Mouse (Mus musculus) adrenal gland, adult (tissue): Measurements from ENCODE around the gene Tenm1.

Experiments
- DNase-seq, 2 experiments: peaks; one replicate each; pipeline ENCODE4 v3.0.0; 2022 to 2023; ENCODE audit warnings: low spot score in 1 of 2; ENCODE audit not compliant: inconsistent age in 2 of 2

Tenm1 gene

DNA sequence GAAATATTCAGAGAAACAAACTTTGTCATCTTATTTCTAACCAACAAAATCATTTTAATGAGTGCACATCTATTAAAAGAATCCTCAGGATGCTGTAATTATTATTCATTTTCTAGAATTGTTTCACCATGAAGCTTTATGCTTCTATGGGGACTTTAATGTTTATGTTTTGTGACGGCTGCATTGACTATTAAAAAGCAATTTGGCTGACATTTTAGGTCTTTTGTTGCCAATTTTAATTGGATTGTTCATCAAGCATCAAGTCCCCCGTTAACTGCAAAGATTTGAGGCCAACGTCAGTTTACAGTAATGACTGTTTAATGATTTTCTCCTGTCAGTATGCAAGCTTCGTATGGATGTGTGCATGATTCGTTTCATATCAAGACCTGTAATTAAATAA lies 461.3 kb downstream of the Tenm1 start:
- DNase-seq: no peak

- DNase-seq: no peak
These were observed 567.2 kb downstream of the Tenm1 start for GRCm38 (mm10) chrX:42861731-42862130.

GRCm38 (mm10) chrX:42781566-42781965 lies 647.4 kb downstream of the Tenm1 start:
- no peak for DNase-seq

- no peak for DNase-seq
These were observed 710.7 kb downstream of the Tenm1 start for GRCm38 (mm10) chrX:42718078-42718785.

DNA sequence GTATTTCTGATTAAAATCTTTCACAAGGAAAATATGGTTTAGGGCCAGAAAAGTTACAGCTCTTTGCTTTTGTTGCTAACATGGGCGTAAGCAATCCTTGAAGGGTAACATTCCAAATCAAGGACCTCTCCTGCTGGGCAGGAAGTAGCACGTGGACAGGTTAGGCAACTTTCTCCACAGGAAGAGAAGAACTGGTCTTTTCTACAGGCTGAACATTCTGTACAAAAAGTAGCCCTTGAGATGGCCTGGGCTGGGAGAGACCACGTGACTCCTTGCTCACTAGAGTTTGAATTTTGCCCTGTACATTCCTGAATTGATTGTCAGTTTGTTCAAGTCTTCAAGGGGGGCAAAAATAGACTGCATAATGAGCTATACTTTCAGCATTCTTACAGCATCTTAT lies 728.6 kb downstream of the Tenm1 start:
- DNase-seq: no peak

GRCm38 (mm10) chrX:42647131-42647530 lies 781.8 kb downstream of the Tenm1 start:
- no peak for DNase-seq

- DNase-seq: no peak
These were observed 848.4 kb downstream of the Tenm1 start for GRCm38 (mm10) chrX:42580521-42580920.

GRCm38 (mm10) chrX:42558683-42559082 lies 870.2 kb downstream of the Tenm1 start:
- no peak for DNase-seq

DNA sequence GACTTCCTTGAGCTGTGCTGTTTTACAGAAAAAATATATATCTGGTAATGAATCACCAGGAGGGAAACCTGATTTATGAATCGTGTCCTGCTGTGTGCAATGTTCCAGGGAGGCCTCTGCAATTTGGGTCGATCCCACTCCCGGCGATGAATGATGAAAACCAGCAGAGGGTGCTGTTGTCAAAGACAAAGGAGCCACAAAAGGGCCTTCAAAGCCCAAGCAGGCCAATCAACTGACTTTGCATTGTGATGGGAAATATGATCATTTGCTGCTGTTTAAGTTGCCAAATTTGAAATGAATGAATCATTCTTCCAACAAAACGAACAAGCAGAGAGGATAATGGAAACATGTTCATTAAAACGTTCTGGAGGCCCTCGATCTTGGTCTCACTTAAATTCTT lies 871.6 kb downstream of the Tenm1 start:
- DNase-seq: peak; percentile 21 to 84

- no peak for DNase-seq
These were observed 880.4 kb downstream of the Tenm1 start for GRCm38 (mm10) chrX:42548513-42548912.

- no peak for DNase-seq
These were observed 883.9 kb downstream of the Tenm1 start for GRCm38 (mm10) chrX:42545076-42545475.

DNA sequence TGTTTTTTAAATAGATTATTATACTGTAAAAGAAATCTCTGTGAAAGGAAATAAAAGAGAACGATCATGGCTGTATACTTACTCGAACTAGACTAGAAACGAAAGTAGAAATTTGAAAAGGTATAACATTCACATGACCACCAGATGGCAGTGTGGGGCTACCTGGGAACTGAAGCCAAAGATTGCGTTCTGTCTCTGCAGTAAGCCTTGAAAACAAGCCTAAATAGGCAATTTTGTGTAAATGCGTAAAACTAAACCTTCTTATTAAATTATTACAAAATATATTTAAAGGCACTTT lies 888.2 kb downstream of the Tenm1 start:
- peak; percentile 45 to 89 for DNase-seq

GRCm38 (mm10) chrX:42540030-42540755 lies 888.7 kb downstream of the Tenm1 start:
- no peak for DNase-seq

DNA sequence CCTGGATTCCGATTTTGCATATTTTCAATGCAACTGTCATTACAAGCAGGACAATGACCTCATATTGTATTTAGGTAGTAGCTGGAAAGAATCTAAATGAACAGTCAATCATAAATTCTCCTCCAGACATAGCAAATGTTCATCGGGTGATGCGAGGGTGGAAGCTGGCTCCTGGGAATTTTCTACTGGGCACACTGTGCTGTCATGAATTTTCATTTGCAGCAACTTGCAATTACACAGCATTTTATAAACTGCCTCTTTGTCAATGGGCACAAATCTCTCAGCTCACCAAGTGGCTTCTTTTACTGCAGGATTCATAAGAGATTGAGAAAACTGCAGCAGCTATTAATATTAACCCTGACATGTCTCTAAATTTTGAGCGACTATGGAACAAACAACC lies 898.2 kb downstream of the Tenm1 start:
- DNase-seq: no peak

DNA sequence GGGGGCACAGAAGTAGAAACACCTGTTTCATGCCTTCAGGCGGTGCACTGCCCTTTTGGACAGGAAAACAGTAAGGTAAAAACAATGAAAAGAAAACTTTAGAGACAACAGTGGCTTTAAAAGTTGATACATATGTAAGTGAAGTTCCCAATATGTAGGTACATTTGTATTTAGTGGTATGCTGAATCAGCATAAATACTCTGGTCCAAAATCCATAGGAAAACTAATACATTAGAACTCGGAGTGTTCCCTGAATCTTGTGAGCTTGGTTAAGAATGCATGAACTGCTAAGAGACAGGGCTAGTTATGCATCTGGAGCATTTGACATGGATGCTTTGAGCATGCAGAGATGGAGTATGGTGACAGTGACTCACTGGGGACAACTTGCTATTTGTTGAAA lies 906.1 kb downstream of the Tenm1 start:
- no peak for DNase-seq

DNA sequence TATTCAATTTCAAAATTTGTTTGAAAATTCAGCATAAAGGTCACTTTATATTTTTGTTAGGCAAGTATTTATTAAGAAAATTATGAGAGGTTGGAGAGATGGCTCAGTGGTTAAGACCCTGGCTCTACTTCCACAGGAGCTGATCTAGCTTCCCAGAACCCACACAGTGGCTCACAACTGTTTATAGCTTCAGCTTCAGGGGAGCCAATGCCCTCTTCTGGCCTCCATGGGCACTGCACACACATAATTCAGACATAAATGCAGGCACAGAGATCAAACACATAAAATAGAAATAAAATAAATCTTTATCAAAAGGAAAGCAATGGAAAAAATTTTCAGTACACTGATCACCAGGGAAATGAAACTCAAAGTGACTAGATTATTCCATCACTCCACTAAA lies 916.4 kb downstream of the Tenm1 start:
- DNase-seq: peak in 1 of 2 experiments; percentile 44

DNA sequence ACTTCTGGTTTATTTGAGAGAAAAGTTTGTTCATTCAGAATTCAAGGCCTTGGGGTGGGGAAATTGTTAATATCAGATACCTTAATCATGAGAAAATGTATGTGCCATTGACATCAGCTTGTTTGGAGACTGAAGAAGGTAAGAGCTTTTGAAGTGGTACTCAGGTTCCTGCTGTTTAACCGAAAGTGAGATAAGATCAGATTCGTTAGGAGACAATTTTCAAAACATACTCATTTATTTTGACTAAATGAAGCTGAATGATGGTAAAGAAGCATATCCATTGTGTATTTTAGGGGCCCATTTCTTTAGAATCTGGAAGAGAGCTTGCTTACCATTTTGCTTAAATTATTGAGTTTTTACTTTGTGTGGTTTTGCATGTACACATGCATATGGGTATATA lies 917.8 kb downstream of the Tenm1 start:
- DNase-seq: no peak

GRCm38 (mm10) chrX:42502291-42503043 lies 926.5 kb downstream of the Tenm1 start, which contains the start of gene Sh2d1a:
Gene Sh2d1a, plus strand, starts transcription at chrX:42502453.
- DNase-seq: no peak

- no peak for DNase-seq
These were observed 928.4 kb downstream of the Tenm1 start for GRCm38 (mm10) chrX:42500538-42500937.

GRCm38 (mm10) chrX:42490336-42490735 lies 938.6 kb downstream of the Tenm1 start:
- no peak for DNase-seq

- no peak for DNase-seq
These were observed 939.5 kb downstream of the Tenm1 start, which contains the start of gene Tex13c2 for GRCm38 (mm10) chrX:42489446-42489845. Gene Tex13c2, plus strand, starts transcription at chrX:42489691.
